12 mouse cellular contexts compared by ENCODE assay signal in the genomic region with DNA sequence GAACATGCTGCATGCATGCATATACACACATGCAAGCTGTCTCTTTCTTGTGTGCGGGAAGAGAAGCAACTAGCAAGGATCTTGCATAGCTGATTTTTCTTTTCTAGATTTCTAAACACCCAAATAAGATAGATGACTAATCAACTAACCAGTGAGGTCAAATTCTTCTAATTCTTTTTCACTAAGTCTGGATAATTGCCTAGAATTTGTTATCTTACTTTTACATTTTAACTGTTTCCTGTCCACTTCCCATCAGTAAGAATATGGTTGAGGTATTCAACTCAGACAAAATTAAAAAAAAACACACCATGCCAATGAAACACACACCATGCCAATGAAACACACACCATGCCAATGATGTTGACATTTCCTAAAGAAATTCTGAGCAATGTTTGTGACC.
"Had no signal": no experiment of that assay in that cellular context is flagged by ENCODE, and none has a peak within 500 bp of the region (broad histone marks: within the 10 kb centered on the region; RNA-seq: fewer than 3 reads in every experiment).

No protein-coding gene starts in this region.

- H3K4me3 ChIP-seq: layer of hippocampus, adult 2 months; limb, embryonic 13.5 days; midbrain, embryonic 13.5 days had no signal

- ATAC-seq: intestine, postnatal 0 days; midbrain, embryonic 13.5 days had no signal

- H3K9me3 ChIP-seq: limb, embryonic 13.5 days; midbrain, embryonic 13.5 days had no signal

- DNase-seq: kidney, postnatal 4 days; left cerebral cortex, postnatal 4 days; lung, adult 2 months; right cerebral cortex, postnatal 14 days; thymus, adult 18-20 months; thymus, postnatal 14 days had no signal

- H3K4me2 ChIP-seq: limb, embryonic 13.5 days had no signal

- H3K9ac ChIP-seq: limb, embryonic 13.5 days; liver, embryonic 14.5 days had no signal

- H3K27ac ChIP-seq: layer of hippocampus, adult 2 months; limb, embryonic 13.5 days; liver, embryonic 14.5 days; midbrain, embryonic 13.5 days; stomach, postnatal 0 days had no signal

- H3K36me3 ChIP-seq: limb, embryonic 13.5 days; midbrain, embryonic 13.5 days had no signal
